Mouse (Mus musculus): Measurements from ENCODE around the gene Nrxn1.
A peak's percentile ranks its signal among the peaks of the same experiment; 100 is the strongest.

Nrxn1 gene

GRCm38 (mm10) chr17:90955221-90955620, 137.7 kb downstream of the Nrxn1 start:
- peak; percentile 39 for DNase-seq

- DNase-seq: no peak
Observed at GRCm38 (mm10) chr17:90934929-90935328, 157.9 kb downstream of the Nrxn1 start.

GRCm38 (mm10) chr17:90913320-90913719, 179.6 kb downstream of the Nrxn1 start:
- peak; percentile 87 for DNase-seq

GRCm38 (mm10) chr17:90912746-90913145, 180.1 kb downstream of the Nrxn1 start:
- no peak for DNase-seq

- DNase-seq: no peak
Observed at GRCm38 (mm10) chr17:90912341-90912740, 180.5 kb downstream of the Nrxn1 start.

GRCm38 (mm10) chr17:90906118-90907093, 186.5 kb downstream of the Nrxn1 start:
- no peak for DNase-seq

GRCm38 (mm10) chr17:90905143-90905542, 187.7 kb downstream of the Nrxn1 start:
- DNase-seq: no peak

GRCm38 (mm10) chr17:90892327-90893259, 200.3 kb downstream of the Nrxn1 start:
- peak; percentile 50 for DNase-seq

GRCm38 (mm10) chr17:90891711-90892110, 201.2 kb downstream of the Nrxn1 start:
- DNase-seq: no peak

- DNase-seq: no peak
Observed at GRCm38 (mm10) chr17:90857225-90857624, 235.6 kb downstream of the Nrxn1 start.

- DNase-seq: no peak
Observed at GRCm38 (mm10) chr17:90843876-90844275, 249.0 kb downstream of the Nrxn1 start.

GRCm38 (mm10) chr17:90843072-90843611, 249.7 kb downstream of the Nrxn1 start:
- DNase-seq: no peak

GRCm38 (mm10) chr17:90837022-90837414, 255.9 kb downstream of the Nrxn1 start:
- no peak for DNase-seq

GRCm38 (mm10) chr17:90836154-90837021, 256.5 kb downstream of the Nrxn1 start:
- DNase-seq: peak; percentile 49

- DNase-seq: no peak
Observed at GRCm38 (mm10) chr17:90818340-90818739, 274.5 kb downstream of the Nrxn1 start.

- DNase-seq: no peak
Observed at GRCm38 (mm10) chr17:90817898-90818297, 275.0 kb downstream of the Nrxn1 start.

GRCm38 (mm10) chr17:90815306-90815705, 277.6 kb downstream of the Nrxn1 start:
- DNase-seq: no peak

GRCm38 (mm10) chr17:90813760-90814159, 279.1 kb downstream of the Nrxn1 start:
- peak; percentile 40 for DNase-seq

GRCm38 (mm10) chr17:90812485-90812884, 280.4 kb downstream of the Nrxn1 start:
- no peak for DNase-seq

GRCm38 (mm10) chr17:90809197-90810163, 283.4 kb downstream of the Nrxn1 start:
- DNase-seq: peak; percentile 71

- no peak for DNase-seq
Observed at GRCm38 (mm10) chr17:90808256-90808655, 284.6 kb downstream of the Nrxn1 start.

Measured in cerebellum, adult 8-10 months (tissue).